Mouse (Mus musculus): ENCODE results near the gene Pygm.

Gene Pygm

DNA sequence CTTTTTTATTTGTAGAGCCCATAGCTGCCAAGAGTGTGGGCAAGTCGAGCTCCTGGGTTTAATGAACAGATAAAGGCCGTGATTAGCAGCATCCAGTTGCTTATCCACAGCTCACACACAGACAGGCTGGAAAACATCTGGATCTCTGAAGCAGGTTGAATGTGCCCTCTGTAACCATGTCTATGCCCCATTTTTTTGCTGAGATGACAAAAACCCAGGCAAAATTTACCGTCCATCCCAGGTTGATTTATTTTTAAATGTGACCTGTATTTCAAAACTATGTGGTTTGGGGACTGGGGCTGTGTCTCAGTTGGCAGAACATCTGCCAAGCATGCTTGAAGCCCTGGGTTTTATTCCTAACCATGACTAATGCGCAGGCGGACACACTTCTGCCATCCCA is 25.0 kb downstream of the Pygm start:
- DNase-seq (ENCODE audit: low read depth, low spot score), result no peak

DNA sequence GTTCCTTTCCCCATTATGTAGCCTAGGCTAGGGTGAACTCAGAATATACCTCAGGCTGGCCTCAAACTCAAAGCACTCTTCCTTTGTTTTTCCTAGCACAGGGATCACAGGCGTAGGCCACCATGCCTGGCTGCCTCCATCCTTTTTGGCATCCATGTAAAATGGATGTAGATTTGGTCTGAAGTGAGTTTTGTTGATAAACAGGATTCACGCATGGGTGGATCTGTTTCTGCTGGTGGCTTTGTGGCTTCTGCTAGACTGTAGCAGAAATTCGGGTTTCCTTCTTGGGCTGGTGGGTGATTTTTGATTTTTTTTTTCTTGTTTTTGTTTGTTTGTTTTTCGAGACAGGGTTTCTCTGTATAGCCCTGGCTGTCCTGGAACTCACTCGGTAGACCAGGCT is 25.7 kb downstream of the Pygm start:
- no peak for DNase-seq (ENCODE audit: low read depth, low spot score)

DNA sequence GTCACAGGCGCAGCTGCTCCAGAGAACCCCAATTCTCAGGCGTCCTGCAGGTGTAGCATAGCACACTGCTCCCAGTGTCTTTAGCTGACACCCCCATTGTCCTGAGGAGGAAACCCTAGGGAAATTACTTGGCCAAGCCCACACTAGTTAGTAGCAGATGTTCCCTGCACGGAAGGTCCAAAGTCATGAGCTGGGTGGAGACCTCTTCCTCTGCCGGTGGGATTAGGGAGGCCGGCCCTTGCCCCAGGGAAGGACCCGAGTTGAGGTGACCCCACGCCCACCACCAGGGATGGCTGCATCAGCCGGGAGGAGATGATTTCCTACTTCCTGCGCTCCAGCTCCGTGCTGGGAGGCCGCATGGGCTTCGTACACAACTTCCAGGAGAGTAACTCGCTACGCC is 28.6 kb downstream of the Pygm start:
- no peak for DNase-seq (ENCODE audit: low read depth, low spot score)

DNA sequence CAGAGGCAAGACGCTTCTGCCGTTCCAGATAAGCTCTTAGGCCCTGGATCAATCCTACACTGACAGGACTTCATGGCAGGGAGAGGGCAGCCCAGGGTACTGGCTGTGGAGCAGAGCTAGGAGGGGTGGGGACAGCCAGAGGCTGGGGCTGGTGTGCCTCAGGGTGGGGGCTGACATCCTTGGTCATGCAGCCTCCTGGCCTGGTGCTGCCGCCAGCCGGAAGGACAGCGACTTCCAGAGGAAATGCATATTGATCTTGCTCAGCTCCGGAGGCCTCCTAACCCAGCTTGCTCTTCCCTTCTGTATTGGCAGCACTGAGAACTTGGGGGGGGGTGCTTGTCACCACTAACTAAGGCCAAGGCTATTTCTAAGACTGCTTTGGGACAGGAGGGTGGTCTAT is 31.3 kb downstream of the Pygm start:
- no peak for DNase-seq (ENCODE audit: low read depth, low spot score)

DNA sequence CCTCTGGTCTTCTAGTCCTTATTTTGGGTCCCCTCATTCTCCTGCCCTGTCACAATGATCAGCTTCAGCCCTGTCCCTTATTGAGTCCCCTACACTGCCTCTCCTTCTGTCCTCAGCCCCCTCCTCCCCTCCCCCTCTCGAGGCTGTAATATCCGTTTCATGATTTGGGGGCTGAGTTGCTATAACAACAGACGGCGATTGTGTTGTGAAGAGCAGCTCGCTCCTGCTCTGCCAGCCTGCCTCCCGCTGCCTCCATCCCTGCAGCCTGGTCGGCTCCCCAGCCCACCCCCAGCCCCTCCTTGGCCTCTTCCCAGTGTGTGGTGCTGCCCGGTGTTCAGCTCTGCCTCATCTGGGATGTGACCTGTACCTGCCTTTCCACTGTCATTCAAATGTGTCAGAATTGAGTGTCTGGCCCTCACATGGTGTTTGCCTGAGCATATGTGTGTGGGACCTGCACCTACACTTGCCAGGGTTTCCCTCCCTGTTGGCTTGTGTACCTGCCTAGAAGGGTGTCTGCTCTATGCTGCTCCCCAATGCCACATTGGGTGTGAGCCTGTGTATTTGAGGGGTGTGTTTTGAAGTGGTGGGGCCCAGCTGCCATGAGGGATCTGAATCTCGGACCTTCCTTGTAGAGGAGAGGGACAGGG is 32.0 kb downstream of the Pygm start:
- no peak for DNase-seq (ENCODE audit: low read depth, low spot score)

DNA sequence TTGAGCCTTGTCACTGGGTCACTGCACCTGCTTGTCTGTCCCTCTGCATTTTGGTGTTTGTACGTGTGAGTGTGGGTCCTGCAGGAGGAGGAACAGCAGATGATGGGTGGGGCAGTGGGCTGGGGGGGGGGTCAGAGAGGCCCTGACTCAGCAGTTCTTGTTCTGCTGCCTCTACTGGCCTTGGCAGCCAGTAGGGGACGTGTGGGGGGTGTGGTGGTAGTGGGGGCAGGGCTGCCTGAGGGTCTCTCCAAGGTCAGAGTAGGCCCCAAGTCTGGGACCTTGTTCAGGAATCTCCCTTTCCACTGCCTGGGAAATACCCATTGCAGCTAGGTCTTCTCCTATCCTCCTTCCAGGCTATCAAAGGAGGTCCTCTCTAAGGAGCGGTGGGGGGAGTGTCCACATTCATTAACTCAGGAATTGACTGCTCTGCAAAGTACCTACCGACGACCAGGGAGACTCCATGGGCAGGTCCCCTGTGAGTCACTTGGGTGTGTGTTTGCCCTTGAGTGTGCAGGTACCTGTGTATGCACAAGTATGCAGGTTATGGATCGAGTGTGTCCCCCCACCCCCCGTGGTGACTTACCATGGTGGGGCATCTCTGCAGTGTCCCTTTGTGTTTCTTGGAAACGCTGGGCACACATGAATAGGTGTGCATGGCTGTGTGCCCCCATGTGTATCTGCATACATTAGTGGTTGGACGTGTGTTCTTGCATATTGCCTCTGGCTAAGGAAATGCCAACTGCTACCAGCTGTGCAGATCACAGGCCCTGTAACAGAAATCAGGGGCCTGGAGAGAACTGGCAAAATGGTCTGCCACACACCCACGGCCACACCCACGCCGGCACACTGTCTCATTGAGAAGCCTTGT is 32.9 kb downstream of the Pygm start:
- DNase-seq (ENCODE audit: low read depth, low spot score), result no peak

DNA sequence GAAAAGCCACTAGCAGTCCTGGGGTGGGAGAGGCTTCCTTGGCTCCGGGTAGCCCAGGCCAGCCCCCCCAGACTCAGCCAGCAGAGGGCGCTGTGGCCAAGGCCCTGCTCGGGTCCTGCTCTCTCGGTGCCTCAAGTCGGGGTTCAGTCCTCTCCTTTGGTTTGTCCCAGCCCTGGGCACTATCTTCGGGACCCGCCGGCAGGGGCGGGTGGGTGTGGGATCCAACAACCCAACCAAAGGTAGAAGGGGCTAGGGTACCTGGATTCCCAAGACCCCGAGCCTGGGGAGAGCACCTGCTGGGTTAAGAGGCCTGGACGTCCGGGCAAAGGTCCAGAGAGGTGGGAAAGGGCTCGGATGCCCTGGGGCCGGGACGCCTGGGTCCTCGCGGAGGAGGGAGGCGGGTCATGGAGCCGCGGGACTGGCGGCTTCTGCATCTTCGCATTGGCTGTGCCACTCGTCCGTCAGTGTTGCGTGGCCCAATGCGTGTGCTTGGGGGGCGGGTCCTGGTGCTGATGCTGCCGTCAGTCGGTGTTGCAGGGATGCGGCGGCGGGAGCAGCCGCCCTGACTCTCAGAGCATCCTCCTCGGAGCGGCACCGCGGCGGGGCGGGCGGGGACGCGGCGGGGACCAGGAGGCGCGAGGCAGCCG is 34.2 kb downstream of the Pygm start, which contains the start of gene Nrxn2:
Gene Nrxn2, plus strand, starts transcription at position 499 of the 647 bp plus-strand sequence.
- peak; percentile 69 for DNase-seq (ENCODE audit: low read depth, low spot score)

DNA sequence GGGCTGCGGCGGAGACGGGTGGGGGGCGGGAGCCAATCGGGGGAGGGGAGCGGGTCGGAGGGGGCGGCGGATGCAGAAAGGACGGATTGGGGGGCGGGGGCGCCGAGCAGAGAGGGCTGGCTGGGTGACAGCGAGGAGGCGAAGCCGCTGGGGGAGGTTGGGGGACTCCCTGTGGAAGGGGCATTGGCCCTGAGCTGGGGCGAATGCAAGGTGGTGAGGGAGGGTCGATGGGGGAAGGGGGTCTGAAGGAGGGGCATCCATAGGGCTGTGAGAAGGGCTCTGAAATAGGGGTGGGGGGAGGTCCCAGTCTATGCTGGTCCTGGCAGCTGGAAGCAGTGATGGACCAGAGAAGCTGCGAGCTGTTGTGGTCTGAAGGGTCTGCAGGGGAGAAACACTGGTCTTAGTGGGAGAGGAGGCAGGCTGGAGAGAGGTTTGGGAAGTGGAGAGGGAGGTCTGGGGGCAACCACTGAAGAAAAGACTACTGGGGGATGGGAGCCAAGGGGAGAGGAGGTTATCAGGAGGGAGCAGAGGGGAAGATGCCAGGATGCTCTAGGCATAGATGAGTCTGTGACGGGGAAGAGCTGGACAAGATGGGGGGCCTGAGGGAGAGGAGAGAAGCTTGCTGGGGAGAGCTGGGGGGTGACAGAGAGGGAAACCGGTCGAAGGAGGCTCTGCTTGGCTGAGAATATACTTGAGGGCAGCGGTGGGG is 34.9 kb downstream of the Pygm start:
- DNase-seq (ENCODE audit: low read depth, low spot score), result no peak

DNA sequence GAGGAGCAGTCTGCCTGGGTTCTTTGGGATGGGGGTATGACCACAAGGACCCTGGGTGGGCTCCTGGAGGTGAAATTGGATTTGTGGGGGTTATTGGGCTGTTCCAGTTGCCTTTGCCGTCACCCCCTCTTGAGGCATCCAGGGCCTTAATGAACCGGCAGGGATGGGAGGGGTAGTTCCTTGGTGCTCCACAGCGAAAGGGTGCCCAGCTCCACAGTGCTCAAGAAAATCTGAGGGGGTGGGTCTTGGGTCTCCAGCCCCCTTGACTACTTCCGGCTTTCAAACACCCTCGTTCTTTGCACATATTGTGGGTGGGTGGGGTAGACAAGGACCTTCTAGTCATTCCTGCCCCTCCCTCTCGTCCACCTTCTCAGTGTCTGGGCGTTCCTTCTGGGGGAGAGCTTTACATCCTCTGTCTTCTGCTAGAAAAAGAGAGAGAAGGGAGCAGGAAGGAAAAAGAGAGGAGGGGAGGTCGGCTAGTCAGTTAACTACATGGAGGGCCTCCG is 35.7 kb downstream of the Pygm start:
- no peak for DNase-seq (ENCODE audit: low read depth, low spot score)

DNA sequence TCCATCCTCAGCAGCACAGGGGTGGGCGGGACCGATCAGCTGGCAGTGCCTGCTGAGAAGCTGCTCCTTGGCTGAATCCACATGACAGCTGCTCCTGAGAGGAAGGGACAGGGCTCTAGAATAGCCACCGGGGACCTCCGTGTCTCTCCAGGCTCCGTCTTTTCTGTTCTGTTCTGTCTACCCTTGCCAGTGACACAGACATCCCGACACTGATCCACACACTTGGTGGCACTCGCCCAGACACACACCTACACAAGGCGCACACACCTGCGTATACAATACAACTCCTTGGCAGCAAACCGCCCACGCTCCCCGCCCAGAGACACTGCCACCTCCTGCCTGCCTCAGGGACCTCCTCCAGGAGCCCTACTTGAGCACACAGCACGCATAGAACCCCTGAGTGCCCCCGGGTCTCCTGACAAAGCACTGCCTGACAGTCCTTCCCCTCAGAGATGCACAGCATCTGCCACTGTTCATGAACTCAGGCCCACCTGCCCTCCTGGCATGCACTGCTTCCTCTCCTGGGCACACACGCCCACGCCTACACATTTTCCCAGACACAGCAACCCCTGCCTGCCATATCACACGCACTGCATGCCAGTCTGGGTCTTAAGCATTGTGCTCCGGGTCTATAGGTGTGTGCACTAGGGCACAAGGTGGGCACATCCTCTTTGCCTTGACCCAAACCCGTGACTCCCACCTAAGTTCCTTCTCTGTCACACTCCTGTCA is 36.4 kb downstream of the Pygm start:
- DNase-seq (ENCODE audit: low read depth, low spot score), result no peak

DNA sequence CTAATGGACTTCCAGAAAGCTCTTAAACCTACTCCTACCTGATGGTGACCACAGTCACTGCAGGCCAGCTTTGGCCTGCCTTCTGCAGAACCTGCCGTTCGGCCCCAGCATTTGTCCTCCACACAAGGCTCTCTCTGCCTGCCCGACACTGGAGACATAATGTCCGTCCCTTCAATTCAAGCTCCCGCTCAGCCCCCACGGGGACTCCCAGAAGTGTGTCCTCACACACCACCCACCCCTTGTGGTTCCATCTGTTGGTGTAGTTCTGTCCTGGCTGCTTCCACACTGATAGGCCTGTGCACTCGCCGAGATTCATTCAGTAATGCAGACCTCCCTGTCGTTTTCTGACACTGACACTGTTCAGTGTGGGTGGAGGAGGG is 37.0 kb downstream of the Pygm start:
- no peak for DNase-seq (ENCODE audit: low read depth, low spot score)

DNA sequence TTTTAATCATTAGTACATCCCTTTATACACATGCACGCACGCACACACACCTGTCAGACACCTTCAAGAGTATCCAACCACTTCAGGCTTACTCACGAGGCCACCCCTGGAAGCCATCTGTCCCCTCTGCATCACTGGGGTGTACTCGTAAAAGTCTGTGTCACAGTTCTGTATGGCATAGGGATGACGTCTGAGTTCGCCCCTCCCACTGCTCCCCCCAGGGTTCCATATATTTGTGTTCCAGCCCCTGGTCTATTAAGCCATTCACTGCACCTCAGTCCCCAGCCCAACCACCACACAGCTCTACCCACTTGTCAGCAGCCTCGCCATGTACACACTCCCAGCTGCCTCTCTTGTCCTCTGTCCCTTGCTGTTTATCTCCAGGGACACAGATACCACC is 37.8 kb downstream of the Pygm start:
- DNase-seq (ENCODE audit: low read depth, low spot score), result no peak

DNA sequence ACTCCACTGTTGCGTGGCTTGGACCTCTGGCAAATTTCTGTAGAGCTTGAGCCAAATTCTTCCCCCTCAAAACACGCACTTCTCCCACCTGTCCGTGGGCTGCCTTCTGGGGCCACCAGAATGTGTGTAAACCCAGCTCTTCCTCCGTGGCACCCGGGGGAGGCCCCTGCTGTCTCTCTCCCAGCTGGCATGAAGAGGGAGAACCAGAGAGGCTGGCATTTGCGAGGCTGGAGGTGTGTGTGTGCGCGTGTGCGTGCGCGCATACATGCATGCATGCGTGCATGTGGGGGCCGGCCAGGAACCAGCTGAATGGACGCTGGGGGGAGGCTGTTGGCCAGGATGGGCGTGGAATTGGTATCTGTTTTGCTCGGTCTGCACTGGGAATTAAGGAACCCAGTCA is 39.0 kb downstream of the Pygm start:
- no peak for DNase-seq (ENCODE audit: low read depth, low spot score)

DNA sequence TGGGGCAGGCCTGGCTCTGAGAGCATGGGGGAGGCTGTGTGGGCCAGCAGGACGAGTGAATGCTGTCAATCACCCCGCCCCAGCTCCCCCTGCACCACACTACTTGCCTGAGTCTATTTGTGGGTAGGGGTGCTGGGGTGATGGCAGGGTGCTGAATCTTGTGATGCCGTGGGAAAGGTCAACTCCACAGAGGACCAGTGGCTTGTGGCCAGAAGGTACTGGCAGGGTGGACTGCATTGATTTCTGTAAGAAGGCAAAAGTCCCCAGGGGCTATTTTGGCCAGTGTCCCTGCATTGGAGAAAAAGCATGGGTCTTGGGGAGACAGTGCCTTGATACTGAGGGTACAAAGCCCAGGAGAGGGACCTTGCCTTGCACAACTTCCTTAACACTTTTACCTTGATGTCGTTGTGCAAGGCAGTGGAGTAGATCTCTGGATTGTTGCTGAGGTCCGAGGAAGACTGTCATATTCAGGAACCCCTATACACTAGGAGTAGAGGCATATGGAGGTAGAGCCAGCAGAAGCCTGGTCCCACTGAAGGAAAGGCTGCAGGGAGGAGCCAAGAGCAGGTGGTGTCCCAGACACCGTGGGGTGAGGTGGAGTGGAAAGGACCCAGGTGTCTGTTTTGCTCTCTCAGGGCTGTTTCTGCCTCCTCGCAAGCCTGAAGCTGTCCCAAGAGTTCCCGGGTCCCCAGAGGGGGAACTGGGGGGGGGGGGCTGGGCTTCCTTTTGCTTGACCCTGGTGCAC is 40.1 kb downstream of the Pygm start:
- DNase-seq (ENCODE audit: low read depth, low spot score), result no peak

DNA sequence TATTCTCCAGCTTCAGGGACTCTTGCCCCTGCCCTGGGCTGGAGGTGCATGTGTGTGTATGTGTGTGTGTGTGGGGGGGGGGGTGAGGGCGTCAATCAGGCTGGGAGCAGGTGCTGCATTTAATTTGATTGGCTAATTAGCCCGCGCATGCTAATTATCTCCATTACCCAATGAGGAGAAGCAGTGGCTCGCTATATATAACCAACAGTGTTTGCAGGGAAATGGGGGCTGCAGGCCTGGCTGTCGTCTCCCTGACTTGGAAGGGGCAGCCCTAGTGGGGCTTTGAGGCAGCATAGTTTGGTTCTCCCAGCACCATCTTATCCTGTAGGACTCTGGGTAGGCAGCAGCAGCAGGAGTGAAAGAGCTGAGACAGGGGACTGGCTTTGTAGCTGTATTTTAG is 41.4 kb downstream of the Pygm start:
- no peak for DNase-seq (ENCODE audit: low read depth, low spot score)

DNA sequence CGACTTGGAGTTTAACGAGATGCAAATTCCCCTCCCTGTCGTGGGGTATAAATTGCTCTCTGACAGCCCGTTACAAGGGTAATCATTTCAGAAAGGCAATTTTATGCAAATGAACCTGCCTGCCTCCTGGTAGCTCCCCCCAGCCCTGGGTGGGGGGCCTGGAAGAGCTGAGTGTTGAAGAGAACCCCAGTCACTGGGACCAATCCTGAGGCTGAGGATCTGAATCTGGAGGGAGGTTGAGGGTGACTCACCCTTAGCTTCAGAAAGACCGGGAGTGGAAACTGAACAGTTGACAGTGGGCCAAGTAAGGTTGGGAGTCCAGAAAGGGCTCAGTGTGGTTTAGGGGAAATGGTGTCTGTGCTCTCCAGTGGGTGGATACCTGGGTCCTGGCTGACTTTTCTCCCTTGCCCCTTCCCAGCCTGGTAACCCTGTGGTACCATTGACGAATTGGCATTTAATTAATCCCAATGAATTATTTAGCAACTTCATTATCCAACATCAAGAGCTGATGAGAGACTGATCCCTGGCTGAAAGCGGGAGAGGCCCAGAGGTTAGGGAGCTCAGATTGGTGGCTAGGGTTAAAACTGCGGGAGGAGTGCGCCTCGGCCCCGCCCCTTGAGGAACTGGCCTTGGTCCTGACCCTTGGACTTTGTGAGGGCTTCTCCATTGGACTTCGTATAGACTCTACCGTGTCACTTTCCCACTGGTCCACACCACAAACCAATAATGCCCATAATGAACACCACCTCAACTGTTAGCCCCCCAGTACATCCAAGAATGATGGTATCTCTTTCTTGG is 42.7 kb downstream of the Pygm start:
- peak; percentile 56 for DNase-seq (ENCODE audit: low read depth, low spot score)

DNA sequence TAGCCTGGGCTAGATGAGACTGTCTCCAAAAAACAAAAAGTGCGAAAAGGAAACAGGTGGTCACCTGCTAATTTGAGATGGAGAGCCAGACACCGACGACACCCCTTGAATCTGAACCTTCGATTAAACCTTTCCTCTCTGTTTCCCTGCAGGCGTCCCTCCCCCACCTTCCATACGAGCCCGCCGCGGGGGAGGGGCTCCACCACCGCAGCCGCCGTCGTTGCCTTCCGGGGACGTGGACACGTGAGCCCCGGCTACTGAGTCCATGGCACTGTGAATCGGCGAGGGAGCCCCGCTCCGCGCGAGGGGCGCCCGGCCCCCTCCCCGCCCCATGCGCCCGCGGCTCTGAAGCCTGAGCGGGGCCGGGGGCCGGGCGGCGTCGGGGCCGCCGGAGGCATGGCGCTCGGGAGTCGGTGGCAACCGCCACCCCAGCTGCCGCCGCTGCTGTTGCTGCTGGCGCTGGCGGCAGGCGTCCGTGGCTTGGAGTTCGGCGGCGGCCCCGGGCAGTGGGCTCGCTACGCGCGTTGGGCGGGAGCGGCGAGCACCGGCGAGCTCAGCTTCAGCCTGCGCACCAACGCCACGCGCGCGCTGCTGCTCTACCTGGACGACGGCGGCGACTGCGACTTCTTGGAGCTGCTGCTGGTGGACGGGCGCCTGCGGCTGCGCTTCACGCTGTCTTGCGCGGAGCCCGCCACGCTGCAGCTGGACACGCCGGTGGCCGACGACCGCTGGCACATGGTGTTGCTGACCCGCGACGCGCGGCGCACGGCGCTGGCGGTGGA is 43.6 kb downstream of the Pygm start:
- no peak for DNase-seq (ENCODE audit: low read depth, low spot score)

DNA sequence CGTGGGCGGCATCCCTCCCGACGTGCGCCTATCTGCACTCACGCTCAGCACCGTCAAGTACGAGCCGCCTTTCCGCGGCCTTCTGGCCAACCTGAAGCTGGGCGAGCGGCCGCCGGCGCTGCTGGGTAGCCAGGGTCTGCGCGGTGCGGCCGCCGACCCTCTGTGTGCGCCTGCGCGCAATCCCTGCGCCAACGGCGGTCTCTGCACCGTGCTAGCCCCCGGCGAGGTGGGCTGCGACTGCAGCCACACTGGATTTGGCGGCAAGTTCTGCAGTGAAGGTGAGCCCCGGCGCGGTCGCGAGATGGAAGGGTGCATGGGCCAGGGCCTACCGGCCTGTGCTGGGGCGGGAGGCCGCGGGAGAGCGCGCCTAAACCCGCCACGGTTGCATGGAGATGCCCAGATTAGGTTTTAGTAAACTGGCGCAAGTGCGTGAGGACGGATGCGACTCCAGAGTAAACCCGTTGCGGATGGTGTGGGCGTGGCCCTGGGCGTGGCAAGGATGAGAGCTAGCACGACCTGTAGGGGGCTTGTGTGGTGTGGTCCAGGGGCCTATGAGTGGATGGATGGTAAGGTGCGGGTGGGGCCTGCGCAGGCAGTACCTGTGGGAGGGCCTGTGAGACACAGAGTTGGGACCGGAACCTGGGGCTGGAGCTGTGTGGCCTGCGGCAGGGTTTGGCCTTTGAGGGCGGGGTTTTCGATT is 44.5 kb downstream of the Pygm start:
- no peak for DNase-seq (ENCODE audit: low read depth, low spot score)
